Comparison of ENCODE assay signal across 10 mouse cellular contexts in genomic region chr2:34840143-34840542, GRCm38 (mm10). TPM values are rescaled to one million over a fixed set of nuclear protein-coding genes. Genes with fewer than 3 reads are reported as not detected.
"Had no signal": no experiment of that assay in that cellular context is flagged by ENCODE, and none has a peak within 500 bp of the region (broad histone marks: within the 10 kb centered on the region; RNA-seq: fewer than 3 reads in every experiment).

No protein-coding gene starts in this region.

RNA-seq across cellular contexts. Expression of gene Gm34653, which starts 7.3 kb away (rescaled TPM):
- total RNA-seq: layer of hippocampus, postnatal 36 days; left cerebral cortex, postnatal 36 days; midbrain, postnatal 0 days had no signal
- polyA plus RNA-seq: intestine, embryonic 14.5 days; liver, embryonic 15.5 days; lung, embryonic 16.5 days; neural tube, embryonic 14.5 days; spleen, adult 2 months; stomach, embryonic 16.5 days had no signal

RNA-seq across cellular contexts. Expression of gene Cutal, which starts 34.1 kb away (rescaled TPM):
- total RNA-seq: megakaryocyte progenitor cell, adult 5-6 weeks; midbrain, postnatal 0 days had no signal
- polyA plus RNA-seq: neural tube, embryonic 14.5 days; spleen, adult 2 months had no signal
